Mouse (Mus musculus) gastrocnemius, adult 18-20 months (tissue): ENCODE measurements around the gene Teddm1b. TPM values are rescaled to one million over a fixed set of nuclear protein-coding genes. Genes with fewer than 3 reads are reported as not detected.
A peak's percentile ranks its signal among the peaks of the same experiment; 100 is the strongest.

Source experiments
- DNase-seq: peaks from one replicate; pipeline ENCODE4 v3.0.0; 2021; ENCODE audit warnings: low spot score
- microRNA-seq: library from miRNA; unstranded; fragments of <30 nt; microRNA quantifications from one replicate; pipeline ENCODE4 v1.2.0, GENCODE M21; 2021
- total RNA-seq, 2 experiments: library from RNA; stranded (reverse); gene quantifications; 2 replicates each; pipeline ENCODE4 v1.2.3; 2021

The Teddm1b gene
- total RNA-seq, 2 experiments from 2014 or later: not detected

- DNase-seq: peak; percentile 90
These were observed 26.9 kb downstream of the Teddm1b start for GRCm38 (mm10) chr1:153900860-153901730.

DNA sequence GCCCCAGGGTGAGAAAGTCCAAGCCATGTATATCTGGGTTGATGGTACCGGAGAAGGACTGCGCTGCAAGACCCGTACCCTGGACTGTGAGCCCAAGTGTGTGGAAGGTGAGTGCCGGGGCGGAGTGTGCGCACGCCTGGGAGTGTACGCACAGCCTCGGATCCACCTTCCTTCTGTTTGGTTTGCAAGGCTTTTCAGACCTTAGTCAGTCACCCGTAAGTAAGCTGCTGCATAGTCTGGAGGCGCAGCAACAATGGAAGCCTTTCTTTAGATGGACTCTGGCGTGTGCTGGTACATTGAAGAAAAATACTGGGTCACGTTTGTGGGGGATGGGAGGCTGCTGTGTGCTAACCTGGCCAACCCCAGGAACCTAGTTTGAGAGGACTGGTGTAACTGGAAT lies 28.9 kb downstream of the Teddm1b start:
- no peak for DNase-seq

DNA sequence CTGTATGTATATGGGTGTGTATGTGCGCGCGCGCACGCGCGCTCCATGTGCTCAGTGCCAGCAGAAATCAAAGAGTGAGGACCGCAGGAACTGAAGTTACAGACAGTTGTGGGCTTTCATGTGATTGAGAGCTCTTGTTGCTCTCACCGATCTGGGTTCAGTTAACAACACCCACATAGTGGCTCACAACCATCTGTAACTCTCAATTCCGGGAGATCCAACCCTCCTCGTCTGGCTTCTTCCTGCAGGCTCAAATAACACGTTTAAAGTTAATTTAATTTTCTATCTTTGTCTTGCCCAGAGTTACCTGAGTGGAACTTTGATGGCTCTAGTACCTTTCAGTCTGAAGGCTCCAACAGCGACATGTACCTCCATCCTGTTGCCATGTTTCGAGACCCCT lies 30.1 kb downstream of the Teddm1b start:
- DNase-seq: no peak

DNA sequence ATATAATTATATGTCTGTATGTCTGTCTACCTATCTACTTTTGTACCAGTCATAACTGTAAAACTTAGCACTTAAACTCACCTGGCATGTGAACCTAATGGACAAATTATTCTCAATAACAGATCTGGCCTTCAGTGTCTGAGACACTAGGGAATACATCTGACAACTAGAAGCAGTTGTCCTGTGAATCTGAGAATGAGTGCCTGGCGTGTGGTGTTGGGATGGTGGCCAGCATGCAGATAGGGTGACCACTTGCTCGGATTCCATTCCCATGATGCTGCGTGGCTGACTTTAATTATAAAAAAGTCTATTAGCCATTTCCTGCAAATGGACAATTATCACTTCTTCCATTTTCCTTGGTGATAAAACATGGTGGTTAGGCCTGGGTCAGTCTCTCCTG lies 31.7 kb downstream of the Teddm1b start:
- no peak for DNase-seq

DNA sequence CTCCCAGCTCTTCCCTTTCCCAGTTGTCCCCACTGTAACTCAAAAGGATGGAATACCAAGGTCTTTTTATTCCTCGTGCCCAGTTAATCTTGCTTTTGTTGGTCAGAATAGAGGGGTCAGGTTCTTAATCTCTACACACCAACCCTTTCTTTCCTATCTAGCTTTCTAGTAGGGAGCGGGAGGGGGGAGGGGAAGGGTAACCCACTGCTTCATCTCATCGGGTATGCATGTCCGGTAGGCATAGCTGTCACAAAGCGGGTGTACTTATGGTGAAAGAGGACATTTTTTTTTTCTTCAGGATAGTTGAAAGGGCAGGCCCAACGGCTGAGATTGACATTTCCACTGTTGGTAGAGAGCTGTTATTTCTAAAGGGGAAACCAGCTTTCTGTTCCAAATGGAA lies 34.1 kb downstream of the Teddm1b start:
- DNase-seq: no peak

- DNase-seq: no peak
These were observed 34.6 kb downstream of the Teddm1b start for GRCm38 (mm10) chr1:153908741-153909140.

- no peak for DNase-seq
These were observed 35.2 kb downstream of the Teddm1b start for GRCm38 (mm10) chr1:153909213-153909962.

GRCm38 (mm10) chr1:153909963-153910291 lies 35.8 kb downstream of the Teddm1b start:
- no peak for DNase-seq

- no peak for DNase-seq
These were observed 36.3 kb downstream of the Teddm1b start for GRCm38 (mm10) chr1:153910423-153910822.

GRCm38 (mm10) chr1:153911276-153911795 lies 37.2 kb downstream of the Teddm1b start:
- no peak for DNase-seq

GRCm38 (mm10) chr1:153913869-153914268 lies 39.7 kb downstream of the Teddm1b start:
- DNase-seq: no peak

DNA sequence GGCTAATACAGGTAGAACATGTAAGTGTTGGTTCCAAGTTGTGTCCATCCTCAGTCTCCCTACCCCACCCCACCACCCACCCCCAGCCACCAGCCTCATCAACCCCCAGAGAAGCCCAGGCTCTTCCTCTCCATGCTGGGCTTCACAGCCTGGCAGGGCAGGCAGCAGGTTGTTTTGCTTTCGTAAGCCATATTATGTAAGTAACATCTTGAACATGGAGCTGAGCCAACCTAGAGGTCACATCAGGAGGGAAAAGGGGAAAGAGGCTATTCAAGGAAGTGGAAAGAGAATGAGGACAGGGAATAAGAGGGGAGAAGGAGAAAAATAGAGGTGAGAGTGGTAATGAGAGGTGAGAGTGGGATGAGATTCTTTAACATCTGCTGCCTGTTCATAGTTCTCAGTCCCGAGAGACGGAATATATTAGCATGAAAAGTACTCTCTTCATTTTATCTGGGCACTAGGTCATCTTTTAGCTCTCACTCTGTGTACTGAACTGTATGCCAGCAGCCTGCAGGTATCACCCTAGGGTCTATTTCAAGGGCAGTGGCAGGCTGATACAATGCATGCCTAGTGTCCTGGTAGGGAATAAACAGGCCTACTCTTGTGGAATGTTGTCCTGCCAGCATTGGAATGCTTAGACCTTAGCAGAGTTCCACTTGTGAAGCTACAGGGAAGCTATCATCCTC lies 44.5 kb downstream of the Teddm1b start:
- DNase-seq: no peak

GRCm38 (mm10) chr1:153921642-153922041 lies 47.5 kb downstream of the Teddm1b start:
- DNase-seq: no peak

DNA sequence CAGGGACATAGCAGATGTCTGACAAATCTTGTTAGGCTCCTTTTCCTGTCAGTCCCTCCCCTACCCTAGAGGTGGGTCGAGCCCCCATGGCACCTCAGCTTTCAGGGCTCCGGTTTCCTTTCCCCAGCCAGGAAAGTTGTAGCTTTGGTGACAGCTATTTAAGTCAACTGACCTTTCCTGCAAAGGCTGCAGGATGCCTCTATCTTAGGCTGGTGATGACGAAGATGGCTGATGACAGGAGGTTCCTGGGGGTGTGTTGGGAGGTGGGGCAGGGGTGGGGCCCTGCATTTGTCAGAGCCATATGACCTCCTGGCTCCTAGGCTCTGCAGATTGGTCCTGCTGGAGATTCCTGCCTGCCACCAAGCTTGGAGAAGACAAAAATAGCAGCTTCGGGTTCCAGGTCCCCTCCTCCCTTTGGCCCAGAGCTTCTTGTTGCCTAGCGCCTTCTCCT lies 48.5 kb downstream of the Teddm1b start:
- peak; percentile 88 for DNase-seq

- no peak for DNase-seq
These were observed 50.5 kb downstream of the Teddm1b start for GRCm38 (mm10) chr1:153924395-153925385.

Small RNAs within 50 kb of the gene (microRNA-seq; reads per million reads assigned to microRNA genes)
- 10.6 reads per million, percentile 25 among the genes with 10 or more reads in this experiment for gene Mir8114

Other genes starting within 250 kb of the Teddm1b start
- not detected for gene Rgs8, start 221.3 kb upstream of the Teddm1b start, total RNA-seq
- under 1 TPM; 0.81 to 0.87 TPM for gene Rgs16, start 134.0 kb upstream of the Teddm1b start, total RNA-seq
- gene Rnasel, start 124.9 kb upstream of the Teddm1b start, total RNA-seq: 1 to 10 TPM in 1 of 2 experiments, under 1 TPM in 1; 0.87 to 1.5 TPM
- under 1 TPM; 0.09 to 0.11 TPM for gene Rgsl1, start 30.2 kb upstream of the Teddm1b start, total RNA-seq
- gene Teddm1a, start 17.4 kb downstream of the Teddm1b start, total RNA-seq: not detected
- gene Glul, start 25.6 kb downstream of the Teddm1b start, total RNA-seq: 100 to 1,000 TPM; 295 to 614 TPM
- 1 to 10 TPM; 1.5 to 2.5 TPM for gene Teddm2, start 25.9 kb downstream of the Teddm1b start, total RNA-seq